Mouse (Mus musculus): ENCODE measurements at regions not wholly inside any gene's neighbourhood (a gene's known extent, or its start where the extent isn't known, plus 50 kb on each side); places are given as distances from the start of the nearest gene placed in this dataset.

- TF ChIP-seq EP300 (IDR thresholded peaks at IDR 0.05; ENCODE audit: low read length) (no peak), CTCF (conservative IDR thresholded peaks at IDR 0.05 in 1 of 2, IDR thresholded peaks at IDR 0.05 in 1 of 2; ENCODE audit: low read depth in 2 of 2, low read length in 2 of 2) (no peak), ZNF384 (IDR thresholded peaks at IDR 0.05; ENCODE audit: low read depth, low read length) (no peak)
These were observed 473.5 kb upstream of the Itga1 start for GRCm38 (mm10) chr13:115575052-115575891.
